Mouse (Mus musculus) kidney, adult 2 months (tissue): ENCODE data around the gene Fry.

Experiments used
- CTCF ChIP-seq: fragments of 200-500 bp; conservative IDR thresholded peaks from 2 replicates; pipeline ENCODE4 v1.5.1; 2011; ENCODE audit warnings: low read depth, mild to moderate bottlenecking, control low read depth, low read length, moderate library complexity, mixed read lengths; ENCODE audit not compliant: insufficient read depth, insufficient read length
- POLR2A ChIP-seq: fragments of 200-500 bp; IDR thresholded peaks from one replicate; pipeline ENCODE4 v1.6.1; 2011; ENCODE audit warnings: low read depth, low read length, control low read depth

DNA sequence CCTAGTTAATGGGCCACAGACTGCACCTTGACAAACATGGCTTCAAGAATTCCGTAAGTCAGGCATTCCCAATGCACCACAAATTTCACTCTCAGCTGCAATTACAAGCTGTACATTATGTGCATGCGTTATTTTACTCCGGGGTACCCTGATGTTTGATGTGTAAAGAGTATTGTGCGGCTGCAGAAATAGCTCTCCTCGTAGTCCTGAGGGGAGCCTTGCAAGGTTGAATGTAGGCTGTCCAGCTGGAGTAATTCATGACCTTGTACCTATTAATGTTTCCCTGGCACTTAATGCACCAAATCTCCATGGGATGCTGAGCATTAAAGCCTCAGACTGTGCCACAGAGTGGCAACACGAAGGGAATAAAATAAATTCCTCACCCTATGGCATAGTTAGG is 180.5 kb downstream of the Fry start:
- TF ChIP-seq POLR2A = no peak
- TF ChIP-seq CTCF = no peak
